Mouse (Mus musculus): Measurements from ENCODE around the gene Plppr5. TPM values are rescaled to one million over a fixed set of nuclear protein-coding genes. Genes with fewer than 3 reads are reported as not detected.

The Plppr5 gene
- total RNA-seq, 2 experiments from 2014 or later, result 0.17 to 0.23 TPM

- no peak for DNase-seq (ENCODE audit: low spot score)
- intact Hi-C loops (cut with DNase I), result no loop called here
Measured at GRCm38 (mm10) chr3:117686648-117687047, 112.0 kb downstream of the Plppr5 start.

DNA sequence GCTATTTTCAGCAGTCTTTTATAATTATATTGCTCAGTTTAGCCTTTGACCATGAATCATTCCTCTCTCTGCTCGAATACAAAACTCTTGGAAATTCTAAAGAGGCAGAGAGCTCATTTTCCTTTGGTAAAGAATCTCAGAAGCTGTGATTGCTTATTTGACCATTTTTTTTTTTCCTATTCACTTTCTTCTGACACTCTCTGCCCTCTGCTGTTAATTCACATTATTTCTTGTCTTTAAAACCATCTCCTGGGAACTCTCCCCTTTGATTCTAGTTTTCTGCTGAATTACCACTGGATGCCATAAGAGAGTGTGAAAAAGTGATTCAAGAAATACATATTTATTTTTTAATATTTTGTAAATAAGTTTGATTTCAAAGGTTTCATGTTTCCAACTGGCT is 120.1 kb downstream of the Plppr5 start:
- DNase-seq (ENCODE audit: low spot score), result no peak
- intact Hi-C loops (cut with DNase I), result no loop called here

DNA sequence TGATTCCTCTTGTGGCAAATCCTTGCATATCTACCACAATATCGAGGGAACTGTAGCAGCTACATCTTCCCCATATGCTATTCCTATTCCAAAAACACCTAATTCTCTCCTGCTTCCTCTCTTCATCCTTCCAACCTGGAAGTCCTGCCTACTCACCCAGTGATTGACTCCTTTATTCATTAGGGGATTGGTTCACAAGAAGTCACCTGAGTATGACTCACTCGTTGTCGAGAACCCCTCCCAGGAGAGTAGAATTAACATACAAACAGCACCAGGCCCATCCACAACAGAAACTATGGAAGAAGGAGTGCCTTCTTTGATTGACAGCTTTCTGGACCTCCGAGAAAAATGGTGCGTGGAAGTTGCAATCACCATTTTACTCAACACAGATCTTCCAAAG is 121.7 kb downstream of the Plppr5 start:
- DNase-seq (ENCODE audit: low spot score), result no peak
- intact Hi-C loops (cut with DNase I), result no loop called here

- intact Hi-C loops (cut with DNase I), result no loop called here
- no peak for DNase-seq (ENCODE audit: low spot score)
Measured at GRCm38 (mm10) chr3:117708788-117709187, 134.2 kb downstream of the Plppr5 start.

- intact Hi-C loops (cut with DNase I), result no loop called here
- DNase-seq (ENCODE audit: low spot score), result no peak
Measured at GRCm38 (mm10) chr3:117716534-117717280, 142.1 kb downstream of the Plppr5 start.

DNA sequence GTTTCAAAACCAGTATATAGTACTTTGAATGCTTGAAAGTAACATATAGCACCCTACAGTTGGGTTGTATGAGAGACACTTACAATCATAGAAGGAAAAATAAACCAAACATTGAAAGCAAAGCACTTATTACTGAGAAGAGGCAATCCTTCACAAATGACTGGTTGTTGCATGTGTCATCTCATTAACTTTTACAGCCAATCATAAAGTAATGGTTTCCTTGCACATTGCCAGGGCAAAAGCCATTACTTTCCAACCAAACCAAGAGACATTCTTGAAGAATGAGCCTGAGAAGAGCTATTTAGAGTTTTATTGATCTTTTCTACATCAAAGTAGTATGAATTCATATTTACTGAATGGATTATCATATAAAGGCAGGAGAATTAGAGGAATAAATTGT is 148.8 kb downstream of the Plppr5 start:
- no peak for DNase-seq (ENCODE audit: low spot score)
- intact Hi-C loops (cut with DNase I), result no loop called here

GRCm38 (mm10) chr3:117724521-117724920 is 149.9 kb downstream of the Plppr5 start:
- intact Hi-C loops (cut with DNase I), result no loop called here
- DNase-seq (ENCODE audit: low spot score), result no peak

DNA sequence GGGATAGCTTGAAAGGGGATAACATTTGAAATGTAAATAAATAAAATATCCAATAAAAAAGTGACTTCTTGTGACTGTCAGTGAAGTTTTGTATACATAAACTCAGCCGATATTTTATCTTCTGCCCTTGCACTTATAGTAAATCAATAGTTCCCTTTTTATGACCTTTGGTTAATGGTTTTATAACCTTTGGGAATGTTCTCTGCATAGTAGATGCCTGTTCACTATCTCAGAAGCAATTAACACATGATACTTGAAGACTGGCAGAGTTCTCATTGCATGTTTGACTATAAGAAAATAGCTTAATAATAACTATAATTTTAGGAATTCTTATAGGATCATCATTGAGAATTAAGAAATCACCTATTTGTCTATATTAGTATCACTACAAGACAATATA is 150.9 kb downstream of the Plppr5 start:
- no peak for DNase-seq (ENCODE audit: low spot score)
- intact Hi-C loops (cut with DNase I), result no loop called here

GRCm38 (mm10) chr3:117728136-117728535 is 153.5 kb downstream of the Plppr5 start:
- DNase-seq (ENCODE audit: low spot score), result no peak
- intact Hi-C loops (cut with DNase I), result no loop called here

- intact Hi-C loops (cut with DNase I), result no loop called here
- DNase-seq (ENCODE audit: low spot score), result no peak
Measured at GRCm38 (mm10) chr3:117729121-117730072, 154.8 kb downstream of the Plppr5 start.

DNA sequence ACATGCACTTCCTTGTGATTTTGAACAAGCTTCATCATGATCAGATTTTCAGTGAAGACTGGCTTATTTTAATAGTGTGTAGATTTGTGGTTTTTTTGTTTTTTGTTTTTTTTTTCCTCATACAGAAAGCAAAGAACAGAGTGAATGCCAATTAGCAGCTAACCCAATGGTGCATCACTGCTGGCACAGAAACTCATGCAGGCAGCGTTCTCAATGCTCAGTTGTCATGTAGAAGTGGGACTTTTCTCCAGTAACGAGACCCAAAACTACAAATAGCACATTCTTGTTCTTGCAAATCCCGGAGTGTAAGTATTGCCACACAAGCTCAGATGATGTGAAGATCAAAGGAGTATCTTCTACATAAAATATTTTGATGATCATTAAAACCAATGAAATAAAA is 156.9 kb downstream of the Plppr5 start:
- no peak for DNase-seq (ENCODE audit: low spot score)
- intact Hi-C loops (cut with DNase I), result no loop called here

DNA sequence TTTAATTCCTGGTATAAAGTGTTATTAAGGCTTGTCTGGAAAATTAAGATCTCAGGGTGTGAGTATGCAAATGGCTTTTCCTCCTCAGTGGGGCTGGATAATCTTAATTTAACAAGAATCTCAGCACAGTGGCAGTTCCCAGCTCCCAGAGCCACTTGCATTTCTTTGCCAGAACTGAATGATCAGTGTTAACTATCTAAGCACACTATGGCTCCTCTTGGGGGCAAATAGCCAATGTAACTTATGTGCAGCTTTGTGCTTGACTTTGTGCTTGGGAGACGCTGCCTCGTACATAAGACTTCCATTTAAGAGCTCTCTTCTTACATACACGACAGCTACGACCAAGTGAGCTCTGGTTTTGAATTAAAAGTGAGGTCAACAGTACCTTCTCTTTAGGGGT is 158.0 kb downstream of the Plppr5 start:
- intact Hi-C loops (cut with DNase I), result no loop called here
- DNase-seq (ENCODE audit: low spot score), result no peak

Other genes with a start within 250 kb of the Plppr5 start
- under 1 TPM; 0.13 to 0.14 TPM for gene Plppr4, start 214.0 kb upstream of the Plppr5 start, total RNA-seq (2021)

Data from heart, postnatal 25 days (tissue).